Mouse (Mus musculus) olfactory bulb, adult 2 months (tissue): Measurements from ENCODE around the gene Ccdc33.

ENCODE experiments used
- CTCF ChIP-seq: fragments of 200-500 bp; IDR thresholded peaks from 2 replicates; pipeline ENCODE4 v1.5.1; 2012; ENCODE audit warnings: low read depth, mild to moderate bottlenecking, low read length, moderate library complexity; ENCODE audit not compliant: insufficient read depth
- POLR2A ChIP-seq: fragments of 200-500 bp; IDR thresholded peaks from 2 replicates; pipeline ENCODE4 v1.6.1; 2012; ENCODE audit warnings: mild to moderate bottlenecking, low read depth, low read length, moderate library complexity; ENCODE audit not compliant: insufficient read depth

DNA sequence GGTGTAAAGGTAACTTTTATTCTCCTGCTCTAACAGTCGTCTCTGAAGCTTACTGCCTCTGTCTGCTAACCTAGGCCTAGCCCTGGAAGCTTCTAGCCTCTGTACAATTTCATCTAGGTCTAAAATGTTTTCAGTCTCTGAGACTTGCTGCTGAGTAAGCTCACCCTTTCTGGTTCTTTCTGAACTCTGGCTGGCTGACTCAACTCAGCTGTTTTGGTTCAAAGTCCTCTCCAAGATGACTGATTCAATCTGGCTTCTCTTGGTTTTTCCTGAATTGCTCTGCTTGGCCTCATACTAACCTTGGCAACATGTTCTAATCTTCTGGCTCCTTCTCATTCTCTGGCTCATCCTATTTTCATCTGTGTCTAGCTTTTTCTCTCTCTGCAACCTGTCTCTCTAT, 47.2 kb upstream of the Ccdc33 start:
- no peak for TF ChIP-seq POLR2A
- TF ChIP-seq CTCF: no peak
